Mouse (Mus musculus): ENCODE measurements at regions not wholly inside any gene's neighbourhood (a gene's known extent, or its start where the extent isn't known, plus 50 kb on each side); places are given as distances from the start of the nearest gene placed in this dataset.
A peak's percentile ranks its signal among the peaks of the same experiment; 100 is the strongest.

DNA sequence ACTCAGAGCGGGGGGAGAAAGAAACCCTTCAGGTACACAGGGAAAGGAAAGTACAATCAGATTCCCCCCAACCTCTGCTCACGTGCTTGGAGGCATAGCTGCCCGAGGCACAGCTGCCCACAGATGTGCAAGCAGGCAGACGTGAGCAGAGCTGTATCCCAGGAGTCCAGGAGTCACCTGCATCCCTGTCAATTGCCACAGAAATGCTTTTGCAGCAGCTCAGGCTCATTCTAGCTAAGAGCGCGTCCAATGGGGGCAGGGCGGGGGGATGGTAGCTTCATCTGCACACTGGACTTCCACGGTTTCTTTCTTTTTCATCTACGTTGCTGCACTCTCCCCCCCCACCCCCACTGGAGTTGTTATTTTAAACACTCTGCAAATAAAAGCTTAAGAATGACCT, 66.0 kb upstream of the Fat4 start:
- no peak for DNase-seq

DNA sequence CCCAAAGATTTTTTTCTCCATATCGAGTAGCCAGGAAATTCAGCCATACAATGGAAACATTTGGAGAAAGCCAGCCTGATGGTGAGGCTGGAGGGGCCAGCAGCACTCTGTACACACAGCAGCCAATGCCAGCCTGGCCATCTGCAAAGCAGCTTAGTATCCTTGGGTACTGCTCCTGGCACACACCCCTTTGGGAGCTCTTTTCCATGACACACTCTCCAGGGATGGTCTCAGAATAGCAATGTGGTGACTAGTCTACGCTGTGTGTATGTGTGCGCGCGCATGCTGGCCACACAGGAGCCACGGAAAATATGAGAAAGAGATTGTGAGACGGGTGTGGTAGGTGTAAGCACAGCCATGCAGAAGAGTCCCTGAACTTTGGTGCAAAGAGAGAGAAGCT, 66.4 kb upstream of the Fat4 start:
- no peak for DNase-seq

DNA sequence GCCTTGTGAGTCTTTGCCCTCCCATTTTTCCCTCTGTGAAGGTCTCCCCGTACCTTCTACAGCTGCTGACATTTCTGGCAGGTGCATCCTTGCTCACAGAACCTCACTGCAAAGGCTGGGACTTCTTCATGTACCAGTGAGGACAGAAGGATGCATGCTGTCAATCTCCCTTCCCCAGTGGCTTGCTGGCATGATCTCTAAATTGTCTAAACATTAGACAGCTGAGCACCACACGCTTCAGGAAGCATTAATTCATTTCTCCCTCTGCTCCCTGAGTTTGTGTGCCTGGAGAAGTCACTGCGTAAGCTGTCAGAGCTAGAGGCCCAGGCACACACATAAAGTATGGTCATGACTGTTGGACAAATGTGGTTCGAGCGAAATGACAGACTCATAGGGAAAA, 69.1 kb upstream of the Fat4 start:
- no peak for DNase-seq

DNA sequence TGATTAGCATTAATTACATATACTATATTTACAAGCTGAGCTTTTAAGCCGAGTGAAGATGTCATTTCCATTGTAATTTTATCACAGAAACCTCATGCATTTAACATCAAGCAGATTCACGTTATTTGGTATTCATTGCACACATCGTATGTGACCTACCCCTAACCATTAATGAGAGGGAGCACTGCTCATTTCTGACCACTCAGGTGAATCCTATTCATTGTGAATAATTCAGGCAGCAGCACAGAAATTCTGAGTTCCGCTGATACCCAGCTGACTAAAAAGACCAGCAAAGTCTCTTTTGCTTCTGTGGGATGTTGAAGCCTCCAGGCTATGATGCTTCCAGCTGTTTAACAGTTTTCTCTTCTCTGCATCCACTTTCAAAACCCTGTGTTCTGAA, 74.3 kb upstream of the Fat4 start:
- DNase-seq = no peak

DNA sequence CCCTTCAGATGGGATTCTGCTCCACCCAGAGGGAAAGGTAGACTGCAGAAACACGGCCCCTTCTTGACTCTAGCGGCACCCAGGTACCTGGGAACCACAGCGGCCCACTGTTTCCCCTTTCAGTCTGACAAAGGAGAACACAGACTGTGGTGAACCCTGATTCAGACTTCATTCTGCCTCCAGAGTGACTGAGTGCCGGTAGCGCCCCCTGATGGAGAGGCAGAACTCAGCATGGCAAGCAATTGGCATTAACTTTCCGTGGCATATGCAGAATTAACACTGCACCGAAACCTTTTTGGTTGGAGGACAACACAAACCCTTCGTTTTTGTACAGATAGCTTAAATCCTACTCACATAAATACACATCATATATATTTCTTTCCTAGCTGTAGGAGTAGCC, 75.1 kb upstream of the Fat4 start:
- DNase-seq = no peak

DNA sequence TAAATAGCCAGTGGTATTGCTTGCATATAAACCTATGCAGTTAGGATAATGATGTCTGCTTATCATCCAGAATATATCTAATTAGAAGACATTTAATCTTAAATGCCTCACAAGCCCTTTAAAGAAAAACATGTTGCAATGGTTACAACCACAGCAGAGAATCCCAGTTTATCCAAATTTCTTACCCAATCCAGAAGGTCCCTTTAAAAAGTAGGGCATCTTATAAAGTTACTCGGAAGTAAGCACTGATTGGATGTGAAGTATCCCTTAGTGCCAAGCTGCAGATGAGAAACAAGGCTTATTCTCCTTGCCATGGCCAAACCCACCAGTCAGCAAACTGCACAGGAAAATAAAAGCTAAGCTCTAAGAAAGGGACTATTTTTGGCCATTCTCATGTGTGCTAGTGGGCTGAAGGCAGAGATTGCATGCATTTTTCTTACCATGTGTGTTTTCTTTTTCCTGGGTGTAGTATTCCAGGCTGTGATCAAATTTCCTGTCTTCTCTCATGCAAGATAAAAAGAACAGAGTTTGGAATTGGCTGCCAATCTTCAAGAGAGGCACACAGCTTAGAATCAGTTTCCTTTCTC, 80.2 kb upstream of the Fat4 start:
- DNase-seq = no peak

DNA sequence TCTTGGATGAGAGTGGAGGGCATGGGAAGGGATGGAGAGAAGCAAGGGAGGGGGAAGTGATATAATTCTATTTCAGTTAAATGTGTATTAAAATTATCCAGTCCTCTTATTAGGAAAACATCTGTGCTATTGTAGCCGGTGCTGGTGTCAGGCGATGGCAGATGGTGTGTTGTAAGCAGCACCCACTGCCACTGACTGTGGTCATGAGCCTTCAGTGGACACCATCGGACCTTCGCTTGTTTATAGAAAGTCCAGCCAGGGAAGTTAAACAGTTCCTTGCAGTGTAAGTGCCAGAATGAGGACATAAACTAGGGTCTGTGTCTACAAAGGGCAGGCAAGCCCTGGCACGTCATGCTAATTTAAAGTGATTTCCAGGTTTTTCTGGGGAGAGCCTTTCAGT, 80.7 kb upstream of the Fat4 start:
- DNase-seq = no peak

DNA sequence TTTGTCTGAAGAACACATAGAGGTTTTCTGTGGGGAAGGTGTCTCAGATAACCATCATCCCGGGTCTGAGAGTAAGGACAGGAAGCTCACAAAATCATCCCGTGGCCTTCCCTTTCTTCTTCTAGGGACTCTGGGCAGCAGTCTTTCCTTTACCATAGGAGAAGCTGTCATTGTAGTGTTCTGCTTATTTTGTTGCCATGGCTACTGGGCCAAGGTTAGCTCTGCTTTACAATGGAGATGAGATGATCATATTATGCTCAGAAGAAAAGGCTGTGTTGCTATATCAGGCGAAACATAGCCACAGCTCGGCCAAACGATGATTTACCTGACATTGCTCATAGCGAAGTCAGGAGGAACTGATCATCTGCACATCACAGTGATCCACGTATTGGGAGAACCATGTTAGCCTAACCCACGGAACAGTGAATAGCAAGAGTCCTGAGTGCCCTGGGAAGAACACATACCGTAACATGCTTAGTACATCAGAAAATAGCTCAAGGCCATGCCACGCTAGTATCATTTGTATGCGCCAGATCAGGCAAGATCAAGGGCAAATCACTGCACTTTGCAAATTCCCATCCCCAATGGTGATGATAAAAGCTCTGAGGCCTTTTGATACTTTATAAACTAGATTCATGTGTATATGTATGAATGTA, 91.0 kb upstream of the Fat4 start:
- no peak for DNase-seq

DNA sequence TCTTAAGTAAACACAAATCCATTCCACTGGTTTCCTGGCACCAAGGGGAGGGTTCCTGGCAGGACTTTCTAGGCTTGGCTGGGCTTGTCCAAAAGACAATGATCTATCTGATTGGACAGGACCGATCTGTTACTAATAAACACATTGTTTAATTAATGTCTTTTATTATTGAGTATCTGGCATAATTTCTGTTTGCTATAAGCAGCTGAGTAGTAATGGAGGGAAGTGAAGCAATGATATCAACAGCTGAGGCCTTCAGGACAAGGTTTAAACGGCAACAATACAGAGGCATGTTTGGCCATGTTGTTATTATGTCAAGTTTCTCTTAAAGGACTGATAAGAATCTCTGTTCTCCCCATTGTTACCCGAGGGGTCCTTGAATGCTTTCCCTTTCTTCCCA, 93.5 kb upstream of the Fat4 start:
- no peak for DNase-seq

DNA sequence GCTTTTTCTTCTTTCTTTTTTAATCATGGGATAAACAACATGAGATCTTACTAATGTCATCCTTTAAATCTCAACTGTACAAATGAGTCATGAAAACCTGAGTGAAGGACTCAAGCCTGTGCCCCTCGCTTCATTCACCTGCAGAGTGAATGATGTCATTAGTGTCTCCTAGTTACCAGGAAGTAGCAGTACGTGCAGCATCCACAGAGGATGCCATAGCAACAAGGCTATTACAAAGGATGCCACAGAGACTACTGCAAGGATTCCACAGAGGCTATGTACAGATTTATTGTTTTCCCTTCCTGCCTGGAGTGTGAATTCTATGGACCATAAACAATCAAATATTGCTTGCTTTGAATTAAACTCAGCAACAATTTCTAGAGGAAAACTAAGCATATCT, 98.0 kb upstream of the Fat4 start:
- DNase-seq = no peak

DNA sequence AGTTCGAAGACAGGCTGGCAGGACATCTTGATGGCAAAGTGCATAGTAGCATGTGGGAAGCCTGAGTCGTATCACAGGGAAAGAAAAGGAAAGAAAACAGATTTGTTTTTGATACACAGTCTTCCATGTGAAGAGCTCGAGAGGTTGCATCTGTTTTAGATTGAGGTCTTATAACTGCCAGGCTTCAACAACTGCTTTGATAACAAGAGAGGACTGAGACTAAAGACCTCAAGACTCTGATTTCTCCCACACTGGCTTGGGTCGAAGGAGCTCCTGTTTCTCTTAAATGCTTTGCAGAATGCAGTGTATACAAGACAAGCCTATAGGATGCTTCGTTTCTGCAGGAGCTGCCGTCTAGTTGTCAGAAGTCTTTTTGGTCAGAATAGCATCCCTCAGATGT, 103.0 kb upstream of the Fat4 start:
- no peak for DNase-seq

DNA sequence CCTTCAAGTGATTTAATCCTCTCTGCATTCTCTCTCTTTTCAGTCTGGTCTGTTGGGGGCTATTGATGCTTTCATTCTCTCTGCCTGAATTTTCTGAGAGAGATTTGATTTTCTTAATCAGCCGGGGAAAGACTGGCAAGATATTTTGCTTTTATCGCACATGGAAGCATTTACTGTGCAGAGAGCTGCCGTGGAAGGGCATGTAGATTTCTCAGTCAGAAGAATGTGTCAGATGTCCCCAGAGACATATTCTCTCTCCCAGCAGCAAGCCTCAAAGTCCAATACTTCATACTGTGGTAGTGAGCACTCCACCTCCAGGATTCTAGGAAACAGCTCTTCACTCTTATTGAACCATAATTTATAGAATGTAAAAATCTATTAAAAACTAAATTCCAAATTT, 103.7 kb upstream of the Fat4 start:
- DNase-seq = no peak

DNA sequence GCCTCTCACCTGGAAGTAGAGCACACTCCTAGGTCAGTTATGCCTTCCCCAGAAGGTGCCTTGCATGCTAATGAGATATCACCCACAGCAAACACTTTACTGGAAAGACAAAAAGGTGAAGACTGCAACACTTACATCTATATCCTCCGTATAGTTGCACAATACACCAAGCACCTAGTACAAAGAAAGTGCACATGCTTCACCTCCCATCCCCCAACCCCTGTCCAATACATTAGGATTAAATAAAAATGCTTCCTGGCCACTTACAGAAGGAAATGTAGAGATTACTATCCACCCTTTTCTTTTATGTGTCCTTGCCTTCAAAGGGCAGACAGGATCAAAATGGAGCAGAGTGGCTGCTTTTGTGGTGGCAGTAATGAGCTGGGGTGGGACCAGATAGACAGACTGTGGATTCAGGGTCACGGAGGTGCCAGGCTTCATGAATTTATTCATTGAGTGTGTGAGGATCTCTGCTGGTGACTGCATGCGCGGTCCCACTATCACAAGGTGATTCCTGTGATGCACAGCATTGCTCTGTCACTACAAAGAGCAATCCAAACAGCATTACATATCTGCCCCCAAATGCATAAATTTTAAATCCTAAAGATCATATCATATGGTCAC, 109.9 kb upstream of the Fat4 start:
- no peak for DNase-seq

DNA sequence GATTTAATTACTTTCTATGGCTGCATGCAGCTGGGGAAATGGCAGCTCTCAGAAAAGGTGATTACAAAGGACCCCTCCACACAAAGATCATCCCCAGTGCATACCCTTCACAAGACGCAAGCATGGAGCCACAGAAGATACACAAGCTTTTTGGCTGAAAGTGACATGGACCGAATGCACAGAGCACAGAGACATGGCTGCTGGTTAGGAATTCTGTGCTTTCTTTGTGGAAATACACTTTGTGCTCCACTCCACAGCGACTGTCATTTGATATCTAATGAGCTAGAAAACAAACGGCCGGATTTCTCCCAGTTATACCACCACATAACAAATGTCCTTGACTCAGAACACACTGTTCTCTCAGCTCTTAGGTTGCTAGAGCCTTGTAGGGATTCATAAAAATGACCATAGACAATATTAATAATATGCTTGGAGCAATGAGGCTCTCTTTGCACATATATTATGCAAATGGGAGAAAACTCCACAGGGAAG, 132.1 kb upstream of the Fat4 start:
- no peak for DNase-seq

DNA sequence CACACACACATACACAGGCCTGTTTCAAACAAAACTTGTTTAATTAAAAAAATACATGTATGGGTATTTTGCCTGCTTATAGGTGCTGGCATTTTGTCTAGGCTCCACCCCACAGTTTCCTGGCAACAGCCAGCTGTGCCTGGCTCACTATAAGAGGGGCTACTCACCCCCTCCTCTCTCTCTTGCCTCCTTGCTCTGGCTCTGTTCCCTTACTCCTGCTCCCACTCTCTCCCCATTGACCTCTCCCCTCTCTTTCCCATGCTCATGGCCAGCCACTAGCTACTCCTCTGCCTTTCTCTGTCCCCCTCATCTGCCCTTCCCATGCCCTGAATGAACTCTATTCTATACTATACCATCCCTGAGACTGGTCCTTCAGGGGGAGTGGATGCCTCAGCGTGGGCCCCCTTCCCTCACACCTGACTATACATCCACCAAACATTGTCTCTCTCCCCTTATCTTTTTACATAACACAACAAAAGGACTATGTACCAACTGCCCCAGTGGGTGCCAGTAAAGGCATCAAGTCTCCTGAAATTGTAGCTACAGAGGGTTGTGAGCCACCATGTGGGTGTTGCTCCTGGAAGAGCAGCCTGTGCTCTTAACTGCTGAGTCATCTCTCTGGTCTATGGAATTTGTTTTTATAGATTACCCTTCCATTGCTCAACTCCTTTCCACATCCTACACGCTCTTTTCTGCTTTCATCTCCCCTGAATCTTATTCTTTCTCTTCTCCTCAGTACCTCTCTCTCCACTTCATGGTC, 133.1 kb upstream of the Fat4 start:
- DNase-seq = no peak

DNA sequence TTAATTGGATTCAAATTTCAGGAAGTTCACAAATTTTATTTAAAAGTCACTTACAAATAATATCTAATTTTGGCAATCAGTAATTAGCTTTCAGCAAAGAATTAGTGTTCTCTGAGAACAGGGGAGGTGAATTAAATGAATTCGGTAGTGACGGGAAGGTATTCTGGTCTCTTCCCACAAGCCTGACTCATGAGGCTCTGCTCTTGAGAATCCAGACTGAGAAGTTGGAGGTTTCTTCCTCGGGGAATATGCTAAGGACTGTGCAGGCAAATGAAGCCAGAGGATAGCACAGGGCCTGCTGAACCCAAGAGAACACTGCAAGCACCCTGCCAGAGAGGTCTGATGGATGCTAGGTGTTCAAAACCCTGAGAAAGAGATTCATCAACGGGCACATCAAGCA, 144.6 kb upstream of the Fat4 start:
- DNase-seq = no peak

DNA sequence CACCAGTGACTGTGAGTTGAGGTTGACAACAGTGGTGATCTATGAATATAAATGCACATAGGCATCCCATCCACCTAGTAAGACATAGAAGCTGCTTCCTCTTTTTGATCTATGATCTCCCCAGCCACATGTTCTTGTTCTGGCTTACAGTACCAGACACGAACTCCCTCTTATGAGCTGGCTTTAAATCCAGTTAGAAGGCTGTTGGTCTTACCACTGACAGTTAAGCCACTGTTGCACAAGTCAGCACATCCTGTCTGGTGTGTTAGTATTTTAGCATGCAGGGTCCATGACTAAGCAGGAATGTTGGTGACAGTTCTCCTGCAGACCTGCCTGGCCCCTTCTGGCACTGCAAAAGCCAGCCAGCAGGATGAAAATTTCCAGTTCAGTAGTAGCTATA, 164.1 kb upstream of the Fat4 start:
- DNase-seq = no peak

DNA sequence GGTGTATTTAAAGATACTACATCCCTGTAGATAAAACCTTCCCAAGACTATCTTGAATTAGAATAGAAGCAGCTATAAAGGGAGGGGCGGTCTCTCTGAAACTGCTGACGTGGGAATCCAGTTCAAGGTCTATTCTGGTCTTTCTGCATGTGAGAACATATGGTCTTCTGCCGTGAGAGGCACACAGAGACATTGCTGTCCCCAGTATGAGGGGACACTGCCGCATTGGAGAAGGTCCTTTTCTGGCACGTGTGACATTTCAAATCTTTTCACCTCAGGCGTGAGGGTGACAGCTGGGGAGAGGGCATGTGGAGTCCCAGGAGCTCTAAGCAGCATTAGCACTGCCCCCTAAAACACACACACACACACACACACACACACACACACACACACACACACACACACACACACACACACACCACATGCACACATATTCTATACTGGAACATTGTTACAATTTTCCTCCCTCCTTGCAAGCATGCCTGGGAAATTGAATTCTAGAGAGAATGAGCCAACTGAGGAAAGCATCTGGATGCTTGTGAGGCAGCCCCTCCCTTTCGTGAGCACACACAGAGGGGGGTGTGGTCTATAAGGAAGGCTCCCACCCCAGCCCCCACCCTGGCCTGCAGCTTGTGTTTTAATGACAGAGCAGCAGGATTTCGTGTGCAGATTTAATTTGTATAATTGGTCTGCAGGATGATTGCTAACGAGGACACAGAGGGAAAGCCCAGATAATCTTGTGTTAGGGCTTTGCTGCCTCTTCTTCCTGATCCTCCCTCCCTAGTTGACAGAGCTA, 174.5 kb upstream of the Fat4 start:
- DNase-seq = no peak

DNA sequence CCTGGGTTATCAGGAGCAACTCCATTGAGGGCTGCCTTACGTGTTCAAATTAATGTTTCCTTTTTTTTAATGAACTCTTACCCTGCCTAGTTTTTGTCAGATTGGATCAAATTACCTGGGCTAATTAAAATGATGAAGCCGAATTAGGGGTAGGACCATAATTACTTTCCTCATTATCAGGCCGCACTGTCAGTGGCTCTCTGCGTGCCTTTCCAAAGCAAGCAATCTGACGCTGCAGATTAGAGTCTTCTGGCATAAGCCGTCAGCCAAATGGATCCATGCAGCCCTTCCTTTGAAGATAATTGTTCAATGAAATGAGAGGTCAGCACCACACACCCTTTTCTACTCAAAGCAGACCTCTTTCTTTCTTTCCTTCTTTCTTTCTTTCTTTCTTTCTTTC, 175.5 kb upstream of the Fat4 start:
- DNase-seq = no peak

DNA sequence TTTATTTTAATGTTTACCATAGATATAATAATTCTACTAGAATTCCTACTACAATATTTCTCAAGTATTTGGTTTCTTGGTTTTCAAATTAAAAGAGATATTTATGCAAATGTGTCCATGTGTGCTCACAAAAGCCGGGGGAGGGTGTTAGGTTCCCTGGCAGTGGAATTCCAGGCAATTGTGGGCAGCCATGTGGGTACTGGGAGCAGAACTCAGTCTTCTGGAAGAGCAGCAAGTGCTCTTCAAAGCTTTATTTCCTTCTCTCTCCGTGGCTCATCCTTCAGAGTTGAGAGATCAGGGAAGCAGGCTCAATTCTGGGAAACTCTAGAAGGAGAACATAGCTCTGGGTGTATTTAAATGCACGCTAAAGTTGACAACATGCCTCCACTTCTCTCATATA, 178.8 kb upstream of the Fat4 start:
- DNase-seq = no peak

DNA sequence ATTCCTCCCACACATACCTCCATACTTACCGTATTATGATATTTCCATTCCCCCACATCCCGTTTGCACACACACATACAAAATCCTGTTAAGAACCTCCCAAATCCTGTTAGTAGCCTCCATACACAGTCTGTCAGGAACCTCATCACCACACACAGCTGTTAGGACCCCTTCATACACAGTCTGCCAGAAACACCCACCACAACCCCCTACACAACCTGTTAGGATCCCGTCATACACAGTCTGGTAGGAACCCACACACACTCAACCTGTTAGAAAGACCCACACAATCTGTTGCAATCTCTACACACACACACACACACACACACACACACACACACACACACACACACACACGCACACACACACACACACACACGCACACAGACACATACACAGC, 187.5 kb upstream of the Fat4 start:
- no peak for DNase-seq

DNA sequence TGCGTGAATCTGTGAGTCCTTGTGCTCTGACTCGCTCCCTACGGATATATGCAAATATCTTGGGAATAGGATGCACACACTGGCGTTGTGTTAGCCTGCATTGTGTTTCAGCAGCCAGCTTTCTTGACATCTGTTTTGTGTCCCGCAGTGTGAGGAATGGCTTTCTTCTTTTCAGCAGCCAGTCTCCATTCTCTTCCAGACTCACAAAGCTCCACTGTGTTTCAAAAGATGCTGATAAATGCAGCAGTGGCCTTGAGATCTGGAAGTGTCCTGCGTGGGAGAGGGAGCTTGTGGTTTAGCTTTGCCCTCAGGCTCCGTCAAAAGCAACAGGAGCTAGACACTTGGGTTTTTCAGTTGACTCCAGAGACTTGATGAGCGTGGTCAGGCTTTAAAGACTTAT, 188.9 kb upstream of the Fat4 start:
- peak in 1 of 2 experiments; percentile 7 for DNase-seq

DNA sequence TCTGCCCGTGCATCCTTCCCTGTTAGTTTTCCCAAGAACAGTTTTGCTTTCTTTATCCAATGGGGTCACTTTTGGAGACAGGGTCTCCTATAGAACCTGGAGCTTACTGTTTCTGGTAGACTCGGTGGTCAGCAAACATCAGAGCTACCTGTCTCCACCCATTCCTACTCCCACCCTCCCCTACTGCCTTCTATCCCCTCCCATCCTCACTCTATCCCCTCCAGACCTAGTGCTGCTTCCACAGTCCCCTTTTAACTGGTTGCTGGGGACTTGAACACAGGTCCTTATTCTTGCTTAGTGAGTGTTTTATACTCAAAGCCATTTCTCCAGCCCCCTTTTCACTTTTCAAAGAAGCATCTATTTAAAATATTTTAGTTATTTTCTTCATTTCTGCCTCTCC, 189.4 kb upstream of the Fat4 start:
- no peak for DNase-seq
